Mouse (Mus musculus) neural tube, embryonic 13.5 days (tissue): ENCODE measurements around the gene Ccdc130. TPM values are rescaled to one million over a fixed set of nuclear protein-coding genes. Genes with fewer than 3 reads are reported as not detected.
"Not testable (repeated sequence)": the region's sequence is repeated elsewhere in the genome, so short reads cannot be mapped to it uniquely, and the experiment has no call there.

Experiments used
- ATAC-seq: fragments of 200-750 bp; cut with Nextera tagmentation; 2 replicates; pipeline ENCODE4 v1.8.0; 2017; ENCODE audit warnings: low read depth, mild to moderate bottlenecking, moderate TSS enrichment, moderate library complexity
- H3K27ac ChIP-seq: fragments of 300-500 bp; sonication (generic); replicated peaks from 2 replicates; pipeline ENCODE4 v1.5.1; 2015; ENCODE audit warnings: moderate library complexity, mild to moderate bottlenecking, inconsistent platforms
- H3K27me3 ChIP-seq: fragments of 300-500 bp; sonication (generic); 2 replicates; pipeline ENCODE4 v1.6.1; 2015; ENCODE audit warnings: mild to moderate bottlenecking, inconsistent platforms
- H3K36me3 ChIP-seq: fragments of 300-500 bp; sonication (generic); 2 replicates; pipeline ENCODE4 v1.6.1; 2015; ENCODE audit warnings: mild to moderate bottlenecking, inconsistent platforms
- H3K4me1 ChIP-seq: fragments of 300-500 bp; sonication (generic); replicated peaks from 2 replicates; pipeline ENCODE4 v1.6.1; 2015; ENCODE audit warnings: inconsistent platforms
- H3K4me2 ChIP-seq: fragments of 300-500 bp; sonication (generic); 2 replicates; pipeline ENCODE4 v1.6.1; 2015; ENCODE audit warnings: inconsistent platforms, mild to moderate bottlenecking, moderate library complexity
- H3K4me3 ChIP-seq: fragments of 300-500 bp; sonication (generic); 2 replicates; pipeline ENCODE4 v1.5.1; 2015; ENCODE audit warnings: mild to moderate bottlenecking, inconsistent platforms
- H3K9ac ChIP-seq: fragments of 300-500 bp; sonication (generic); 2 replicates; pipeline ENCODE4 v1.6.1; 2015; ENCODE audit warnings: moderate library complexity, mild to moderate bottlenecking, inconsistent platforms
- H3K9me3 ChIP-seq: fragments of 300-500 bp; sonication (generic); 2 replicates; pipeline ENCODE4 v1.6.1; 2016; ENCODE audit warnings: inconsistent platforms
- WGBS: fragments of 180-500 bp; shearing (Covaris S2); methylation state at CpG from one replicate; pipeline ENCODE4 v1.1.7; 2015; 5-methylcytosine and 5-hydroxymethylcytosine counted together
- polyA plus RNA-seq: library from polyadenylated mRNA; unstranded; fragments of >200 nt; fragmentation: Nextera tagmentation; extraction: Ambion mirVana; gene quantifications from 2 replicates; pipeline ENCODE4 v1.2.1, GENCODE M21; 2015

Ccdc130 gene
- 23.3 and 30.4 TPM in 2 replicates for polyA plus RNA-seq

DNA sequence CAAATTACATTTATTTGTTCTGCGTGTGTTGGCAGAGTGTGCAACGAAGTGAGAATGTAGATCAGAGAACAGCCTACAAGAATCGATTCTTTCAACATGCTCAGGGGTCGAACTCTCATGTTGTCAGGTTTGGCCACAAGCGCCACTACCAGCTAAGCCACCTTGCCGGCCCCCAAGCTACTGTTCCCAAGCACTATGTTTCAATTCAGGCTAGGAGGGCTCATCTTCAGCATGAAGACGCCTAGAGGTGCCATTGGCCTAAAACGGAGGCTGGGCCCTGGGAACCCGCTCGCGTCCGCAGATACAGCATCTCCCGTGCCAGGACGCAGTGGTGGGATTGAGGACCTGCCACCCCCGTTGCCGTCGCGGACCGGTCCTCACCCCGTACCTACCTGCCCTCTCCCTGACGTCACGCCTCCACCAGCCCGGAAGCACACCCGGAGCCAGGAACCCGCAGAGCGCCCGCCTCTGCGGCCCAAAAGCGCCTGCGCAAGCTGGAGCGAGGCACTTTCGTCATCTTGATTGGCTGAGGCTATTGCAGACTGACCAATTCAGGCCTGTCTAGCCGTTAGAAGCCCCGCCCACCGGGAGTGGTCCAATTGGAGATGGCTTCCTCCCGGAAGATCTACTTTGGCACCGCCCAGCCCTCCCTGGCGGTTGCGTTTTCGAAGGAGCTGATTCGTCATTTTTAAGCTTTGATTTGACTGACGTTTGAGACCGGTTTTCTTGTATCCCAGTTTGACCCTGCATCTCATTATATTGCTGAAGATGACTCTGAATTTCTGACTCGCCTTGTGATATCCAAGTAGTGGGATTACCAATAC lies at the start of gene Ccdc130:
Ccdc130 (minus strand) TSS at position 431 of the 824 bp plus-strand sequence.
- WGBS = under 1% methylated on average over 44 of the region's 44 CpGs
- peak within 1 kb of the TSS; percentile 76 for H3K27ac ChIP-seq
- H3K4me3 ChIP-seq = peak within 1 kb of the TSS; percentile 70
- H3K36me3 ChIP-seq = peaks cover 17% of the 10 kb centered on the region
- peak within 1 kb of the TSS; percentile 71 for H3K4me2 ChIP-seq
- H3K9me3 ChIP-seq = no peaks in the 10 kb centered on the region
- H3K27me3 ChIP-seq = no peaks in the 10 kb centered on the region
- H3K9ac ChIP-seq = peak within 1 kb of the TSS; percentile 84
- peak; percentile 99 for ATAC-seq
- peaks cover 9% of the 10 kb centered on the region for H3K4me1 ChIP-seq

- Histone ChIP-seq H3K27ac (no peak overlapping the region), H3K9me3 (no peaks in the 10 kb centered on the region), H3K9ac (no peak overlapping the region), H3K4me1 (no peaks in the 10 kb centered on the region), H3K27me3 (no peaks in the 10 kb centered on the region), H3K4me3 (no peak overlapping the region), H3K36me3 (no peaks in the 10 kb centered on the region), H3K4me2 (no peak overlapping the region)
- WGBS = 43% methylated on average over 3 of the region's 3 CpGs
- no peak for ATAC-seq
Observed at GRCm38 (mm10) chr8:84308376-84308775, 38.2 kb upstream of the Ccdc130 start.

GRCm38 (mm10) chr8:84303951-84304350 lies 33.8 kb upstream of the Ccdc130 start:
- H3K9me3 ChIP-seq = no peaks in the 10 kb centered on the region; the same call in 1 of the 2 replicates
- no peaks in the 10 kb centered on the region for H3K36me3 ChIP-seq
- no peak overlapping the region for H3K4me3 ChIP-seq
- H3K4me2 ChIP-seq = no peak overlapping the region
- H3K4me1 ChIP-seq = no peaks in the 10 kb centered on the region
- H3K27ac ChIP-seq = no peak overlapping the region
- no peaks in the 10 kb centered on the region for H3K27me3 ChIP-seq
- no peak overlapping the region for H3K9ac ChIP-seq
- WGBS = 89% methylated on average over 2 of the region's 2 CpGs
- no peak for ATAC-seq

- no peak overlapping the region for H3K9ac ChIP-seq
- no peaks in the 10 kb centered on the region; the same call in 1 of the 2 replicates for H3K9me3 ChIP-seq
- no peaks in the 10 kb centered on the region for H3K36me3 ChIP-seq
- no peak overlapping the region for H3K4me2 ChIP-seq
- 67% methylated on average over 5 of the region's 5 CpGs for WGBS
- H3K27ac ChIP-seq = no peak overlapping the region
- no peak overlapping the region for H3K4me3 ChIP-seq
- no peak for ATAC-seq
- H3K4me1 ChIP-seq = peaks cover 11% of the 10 kb centered on the region
- no peaks in the 10 kb centered on the region for H3K27me3 ChIP-seq
Observed at GRCm38 (mm10) chr8:84297029-84297785, 27.0 kb upstream of the Ccdc130 start.

GRCm38 (mm10) chr8:84291688-84292087 lies 21.5 kb upstream of the Ccdc130 start:
- 22% methylated on average over 8 of the region's 8 CpGs for WGBS
- H3K9ac ChIP-seq = no peak overlapping the region

GRCm38 (mm10) chr8:84291086-84291485 lies 20.9 kb upstream of the Ccdc130 start:
- Histone ChIP-seq H3K27me3 (no peaks in the 10 kb centered on the region), H3K4me1 (peaks cover 15% of the 10 kb centered on the region), H3K36me3 (no peaks in the 10 kb centered on the region), H3K9ac (no peak overlapping the region), H3K27ac (no peak overlapping the region), H3K4me3 (no peak overlapping the region), H3K9me3 (no peaks in the 10 kb centered on the region), H3K4me2 (no peak overlapping the region)
- no peak for ATAC-seq
- 63% methylated on average over 5 of the region's 5 CpGs for WGBS

More at GRCm38 (mm10) chr8:84291688-84292087, 21.5 kb upstream of the Ccdc130 start:
- Histone ChIP-seq H3K36me3 (no peaks in the 10 kb centered on the region), H3K4me1 (peaks cover 15% of the 10 kb centered on the region), H3K9me3 (no peaks in the 10 kb centered on the region), H3K27me3 (no peaks in the 10 kb centered on the region), H3K27ac (no peak overlapping the region), H3K4me2 (no peak overlapping the region), H3K4me3 (no peak overlapping the region)
- ATAC-seq = no peak

DNA sequence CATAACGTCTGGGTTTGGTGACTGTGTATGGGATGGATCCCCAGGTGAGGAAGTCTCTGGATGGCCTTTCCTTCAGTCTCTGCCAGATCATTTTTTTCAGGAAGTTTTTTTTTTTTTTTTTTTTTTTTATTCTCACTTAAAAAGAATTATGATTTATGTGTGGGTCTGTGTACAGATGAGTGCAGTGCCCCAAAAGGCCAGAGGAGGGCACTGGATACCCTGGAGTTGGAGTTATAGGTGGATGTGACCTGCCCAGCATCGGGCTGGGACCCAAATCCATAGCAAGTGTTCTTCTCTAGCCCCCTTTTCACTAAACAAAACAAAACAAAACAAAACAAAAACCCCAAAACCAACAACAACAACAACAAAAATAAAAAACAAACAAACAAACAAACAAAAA lies 18.7 kb upstream of the Ccdc130 start:
- Histone ChIP-seq H3K36me3 (no peaks in the 10 kb centered on the region), H3K4me1 (peaks cover 8% of the 10 kb centered on the region; the same call in 1 of the 2 replicates), H3K9ac (no peak overlapping the region), H3K27ac (no peak overlapping the region), H3K4me3 (no peak overlapping the region), H3K4me2 (no peak overlapping the region), H3K27me3 (no peaks in the 10 kb centered on the region), H3K9me3 (no peaks in the 10 kb centered on the region)
- no peak for ATAC-seq
- 55% methylated on average over 2 of the region's 2 CpGs for WGBS

- H3K4me2 ChIP-seq, H3K4me3 ChIP-seq, H3K4me1 ChIP-seq, ATAC-seq, H3K9ac ChIP-seq, H3K27me3 ChIP-seq, H3K27ac ChIP-seq, H3K36me3 ChIP-seq, H3K9me3 ChIP-seq: not testable (repeated sequence)
- WGBS = 55% methylated on average over 5 of the region's 5 CpGs
Observed at GRCm38 (mm10) chr8:84285665-84286064, 15.5 kb upstream of the Ccdc130 start.

- no peak for ATAC-seq
- H3K36me3 ChIP-seq = no peaks in the 10 kb centered on the region
- H3K4me2 ChIP-seq = 0 out of 2 replicates have a peak overlapping the region, but pooled peaks have one; percentile 13
- WGBS = 30% methylated on average over 9 of the region's 9 CpGs
- H3K4me3 ChIP-seq = no peak overlapping the region
- no peaks in the 10 kb centered on the region for H3K27me3 ChIP-seq
- H3K27ac ChIP-seq = no peak overlapping the region
- no peaks in the 10 kb centered on the region for H3K9me3 ChIP-seq
- H3K4me1 ChIP-seq = no peaks in the 10 kb centered on the region
- no peak overlapping the region for H3K9ac ChIP-seq
Observed at GRCm38 (mm10) chr8:84284608-84285063, 14.5 kb upstream of the Ccdc130 start.

- Histone ChIP-seq H3K4me2 (no peak overlapping the region), H3K9ac (no peak overlapping the region), H3K36me3 (no peaks in the 10 kb centered on the region), H3K4me1 (no peaks in the 10 kb centered on the region), H3K27me3 (no peaks in the 10 kb centered on the region), H3K4me3 (no peak overlapping the region), H3K9me3 (no peaks in the 10 kb centered on the region), H3K27ac (no peak overlapping the region)
- 79% methylated on average over 10 of the region's 10 CpGs for WGBS
- no peak for ATAC-seq
Observed at GRCm38 (mm10) chr8:84280777-84281176, 10.6 kb upstream of the Ccdc130 start.

- 68% methylated on average over 1 of the region's 1 CpGs for WGBS
- ATAC-seq = no peak
- Histone ChIP-seq H3K27me3 (no peaks in the 10 kb centered on the region), H3K4me3 (no peak overlapping the region), H3K9me3 (no peaks in the 10 kb centered on the region), H3K36me3 (no peaks in the 10 kb centered on the region), H3K9ac (no peak overlapping the region), H3K4me2 (no peak overlapping the region), H3K4me1 (no peaks in the 10 kb centered on the region), H3K27ac (no peak overlapping the region)
Observed at GRCm38 (mm10) chr8:84276447-84276846, 6.3 kb upstream of the Ccdc130 start.

DNA sequence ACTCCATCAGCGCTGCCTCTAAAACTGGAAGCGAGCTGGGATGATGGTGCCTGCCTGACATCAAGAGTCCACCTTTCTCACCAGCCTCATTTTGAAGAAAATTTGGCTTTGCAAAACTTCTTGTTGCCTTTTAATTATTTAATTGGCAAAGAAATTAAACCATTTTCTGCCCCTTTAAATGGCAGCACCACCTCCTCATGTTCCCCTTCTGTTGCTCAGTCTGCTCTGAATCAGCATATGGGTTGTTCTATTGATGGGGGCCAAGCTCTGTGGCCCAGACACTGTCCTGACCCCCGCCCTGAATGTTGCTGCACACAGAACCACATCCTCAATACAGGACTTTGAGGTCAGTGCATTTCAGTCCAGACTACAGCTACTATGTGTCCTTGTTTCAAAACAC lies 3.8 kb upstream of the Ccdc130 start:
- no peak overlapping the region for H3K4me3 ChIP-seq
- no peaks in the 10 kb centered on the region for H3K27me3 ChIP-seq
- H3K9ac ChIP-seq = no peak overlapping the region
- no peak overlapping the region for H3K4me2 ChIP-seq
- H3K36me3 ChIP-seq = no peaks in the 10 kb centered on the region
- no peak overlapping the region for H3K27ac ChIP-seq
- H3K4me1 ChIP-seq = peaks cover 9% of the 10 kb centered on the region
- ATAC-seq = no peak
- H3K9me3 ChIP-seq = no peaks in the 10 kb centered on the region
- WGBS = 82% methylated on average over 3 of the region's 3 CpGs
